Mouse (Mus musculus) heart, adult 9 months (tissue): ENCODE data around the gene Rtel1.

ENCODE experiments used
- DNase-seq, 2 experiments: peaks; one replicate each; pipeline ENCODE4 v3.0.0; 2022; ENCODE audit warnings: low spot score in 2 of 2

The Rtel1 gene

DNA sequence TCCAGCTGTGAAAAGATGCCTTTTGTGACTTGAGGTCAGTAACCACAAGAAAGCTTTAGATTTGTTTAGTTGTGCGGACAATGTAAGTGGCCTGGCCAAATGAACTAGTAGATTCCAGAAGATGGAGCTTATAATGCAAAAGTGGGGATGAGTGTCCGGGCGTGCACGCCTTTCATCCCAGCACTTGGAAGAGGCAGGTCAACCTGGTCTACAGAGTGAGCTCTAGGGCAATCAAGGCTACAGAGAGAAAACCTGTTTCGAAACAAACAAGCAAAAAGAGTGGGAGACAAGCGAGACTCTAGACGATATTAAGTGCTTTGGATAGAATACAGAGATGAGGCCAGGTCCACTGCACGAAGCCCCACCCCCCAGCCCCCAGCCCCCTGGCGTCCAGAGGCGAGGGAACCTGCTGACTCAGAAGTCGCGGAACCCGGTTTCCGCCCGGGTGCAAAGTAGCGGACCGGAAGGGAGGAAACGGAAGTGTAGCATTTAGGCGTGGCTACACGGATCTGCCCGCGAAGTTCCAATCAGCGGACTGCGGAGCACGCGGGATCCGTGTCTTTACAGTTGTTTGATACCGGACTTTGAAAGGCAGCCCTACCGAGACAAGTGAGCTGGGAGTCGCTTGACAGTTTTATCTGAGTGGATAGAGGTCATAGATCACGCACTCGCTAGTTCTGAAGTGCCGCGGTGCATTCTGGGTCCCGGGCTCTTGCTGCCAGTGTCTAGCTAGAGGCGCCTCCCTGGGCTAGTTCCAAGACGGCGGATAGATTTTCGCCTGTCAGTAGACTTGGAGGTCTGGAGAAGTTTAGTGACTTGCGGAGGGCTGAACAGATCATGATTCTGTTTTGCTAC lies at the start of gene Rtel1:
Rtel1 (plus strand) TSS at position 492 of the 855 bp plus-strand sequence.
- peak; percentile 72 to 78 for DNase-seq

- peak; percentile 11 to 33 for DNase-seq
Observed at GRCm38 (mm10) chr2:181272092-181272491, 47.4 kb upstream of the Rtel1 start.

- DNase-seq = no peak
Observed at GRCm38 (mm10) chr2:181273829-181274228, 45.7 kb upstream of the Rtel1 start.

DNA sequence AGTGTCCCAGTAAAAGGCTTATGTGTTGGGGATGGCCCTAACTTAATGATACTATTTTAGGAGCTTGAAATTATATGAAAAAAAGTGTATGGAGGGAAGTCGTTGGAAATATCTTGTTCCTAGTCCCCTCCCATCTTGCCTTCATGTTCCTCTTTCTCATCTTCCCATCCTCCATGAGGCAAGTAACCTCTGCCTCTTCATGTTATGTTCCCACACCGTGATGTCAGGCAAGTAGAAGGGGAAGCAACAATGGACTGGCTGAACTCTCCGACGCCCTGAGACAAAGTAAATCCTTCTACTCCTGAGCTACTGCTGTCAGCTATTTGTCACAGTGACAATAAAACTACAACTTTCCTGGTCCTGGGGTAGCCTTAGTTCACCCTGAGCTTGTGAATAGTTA lies 44.9 kb upstream of the Rtel1 start:
- DNase-seq = no peak

GRCm38 (mm10) chr2:181276766-181277165 lies 42.8 kb upstream of the Rtel1 start:
- peak; percentile 31 to 58 for DNase-seq

- DNase-seq = no peak
Observed at GRCm38 (mm10) chr2:181277866-181278265, 41.7 kb upstream of the Rtel1 start.

GRCm38 (mm10) chr2:181279968-181280367 lies 39.6 kb upstream of the Rtel1 start:
- no peak for DNase-seq

- DNase-seq = no peak
Observed at GRCm38 (mm10) chr2:181286629-181287337, 32.8 kb upstream of the Rtel1 start.

DNA sequence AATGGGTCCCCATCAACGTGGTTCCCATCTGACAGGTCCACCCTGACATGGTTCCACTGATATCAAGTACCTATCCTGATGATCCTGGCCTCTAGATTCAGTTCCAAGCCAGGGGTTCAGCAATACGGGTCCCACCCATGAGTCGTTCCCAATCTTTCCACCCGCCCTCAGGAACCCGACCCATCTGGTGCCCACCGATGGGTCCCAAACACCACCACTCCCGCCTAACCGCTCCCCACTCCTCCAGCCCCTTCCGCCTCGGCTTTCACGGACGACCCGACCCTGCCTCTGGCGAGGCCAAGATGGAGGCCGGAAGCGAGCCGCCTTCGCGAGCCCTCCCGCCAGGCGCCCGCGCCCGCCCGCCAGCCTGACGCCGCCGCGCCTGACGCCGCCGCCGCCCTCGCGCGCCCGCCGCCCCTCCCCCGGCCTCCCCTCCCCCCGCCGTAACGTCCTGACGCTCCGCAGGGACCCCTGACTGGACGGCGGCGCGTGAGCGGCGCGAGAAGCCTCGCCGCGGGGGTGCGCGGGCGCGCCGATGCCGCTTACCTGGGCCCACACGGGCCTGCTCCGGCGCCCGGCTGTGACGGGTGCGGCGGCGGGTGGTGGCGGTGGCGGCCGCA lies 32.1 kb upstream of the Rtel1 start:
- peak in 1 of 2 experiments; percentile 83 for DNase-seq

DNA sequence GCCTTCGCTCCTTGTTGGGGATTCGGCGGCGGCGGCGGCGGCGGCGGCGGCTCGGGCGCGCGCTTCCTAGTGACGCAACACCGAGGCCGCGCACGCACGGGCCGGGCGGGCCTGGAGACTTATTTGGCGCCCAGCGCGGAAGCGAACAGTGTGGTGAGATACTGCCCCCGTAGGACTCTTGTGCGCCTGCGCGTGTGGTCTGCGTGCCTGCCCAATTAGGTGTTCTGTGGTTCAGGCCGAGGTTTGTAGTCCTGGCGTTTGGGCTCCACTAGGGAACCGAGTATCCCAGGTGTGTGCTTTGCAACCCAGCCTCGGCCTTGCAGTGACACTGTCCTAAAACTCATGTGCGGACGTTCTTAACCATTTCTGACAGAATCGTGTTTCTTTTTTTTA lies 31.6 kb upstream of the Rtel1 start, which contains the start of gene Gmeb2:
Gmeb2 (minus strand) TSS at position 78 of the 393 bp plus-strand sequence.
- DNase-seq = peak; percentile 95 to 96

DNA sequence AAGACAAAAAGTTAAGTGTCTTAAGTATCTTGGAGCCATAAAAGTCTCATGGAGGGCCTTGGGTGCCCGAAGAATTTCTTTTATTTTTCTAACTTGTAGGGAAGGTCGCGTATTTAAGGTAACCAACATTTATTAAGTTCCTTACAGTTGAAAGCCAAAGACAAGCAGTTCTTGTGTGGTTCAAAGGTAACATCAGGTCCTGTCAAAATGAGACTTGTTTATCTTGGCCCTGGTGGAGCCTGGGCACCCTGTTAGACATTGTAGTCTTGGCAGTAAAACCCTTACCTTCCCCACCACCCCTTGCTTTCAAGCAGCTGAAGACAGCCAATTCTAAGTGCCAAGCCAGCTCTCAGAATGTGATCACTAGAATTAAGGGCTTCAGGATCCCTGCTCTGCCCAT lies 30.8 kb upstream of the Rtel1 start:
- no peak for DNase-seq

DNA sequence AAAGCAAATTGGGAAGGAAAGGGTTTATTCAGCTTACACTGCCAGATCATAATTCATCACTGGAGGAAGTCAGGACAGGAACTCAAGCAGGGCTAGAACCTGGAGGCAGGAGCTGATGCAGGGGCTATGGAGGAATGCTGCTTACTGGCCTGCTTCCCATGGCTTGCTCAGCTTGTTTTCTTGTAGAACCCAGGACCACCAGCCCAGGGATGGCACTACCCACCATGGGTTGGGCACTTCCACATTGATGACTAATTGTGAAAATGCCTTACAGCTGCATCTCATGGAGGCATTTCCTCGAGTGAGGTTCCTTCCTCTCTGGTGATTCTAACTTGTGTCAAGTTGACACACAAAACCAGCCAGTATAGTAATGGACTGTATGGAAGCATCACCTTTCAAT lies 28.6 kb upstream of the Rtel1 start:
- no peak for DNase-seq

DNA sequence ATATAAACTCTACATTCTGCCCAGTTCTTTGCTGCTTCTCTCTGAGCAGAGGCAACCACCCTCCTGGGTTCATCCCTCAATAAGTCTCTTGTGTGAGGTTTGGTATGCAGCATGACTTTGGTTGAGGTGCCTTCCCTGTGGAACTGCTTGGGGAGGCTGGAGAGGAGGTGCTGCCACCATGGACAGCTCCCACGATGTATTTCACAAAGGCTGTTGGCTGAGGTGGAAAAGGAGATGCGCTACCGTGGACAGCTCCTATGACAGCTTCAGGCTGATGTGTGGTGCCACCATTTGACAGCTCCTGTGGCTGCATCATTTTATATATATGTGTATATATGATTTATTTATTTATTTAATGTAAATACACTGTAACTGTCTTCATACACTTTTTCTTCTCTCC lies 17.5 kb upstream of the Rtel1 start:
- no peak for DNase-seq

- DNase-seq = no peak
Observed at GRCm38 (mm10) chr2:181304944-181305343, 14.6 kb upstream of the Rtel1 start.

DNA sequence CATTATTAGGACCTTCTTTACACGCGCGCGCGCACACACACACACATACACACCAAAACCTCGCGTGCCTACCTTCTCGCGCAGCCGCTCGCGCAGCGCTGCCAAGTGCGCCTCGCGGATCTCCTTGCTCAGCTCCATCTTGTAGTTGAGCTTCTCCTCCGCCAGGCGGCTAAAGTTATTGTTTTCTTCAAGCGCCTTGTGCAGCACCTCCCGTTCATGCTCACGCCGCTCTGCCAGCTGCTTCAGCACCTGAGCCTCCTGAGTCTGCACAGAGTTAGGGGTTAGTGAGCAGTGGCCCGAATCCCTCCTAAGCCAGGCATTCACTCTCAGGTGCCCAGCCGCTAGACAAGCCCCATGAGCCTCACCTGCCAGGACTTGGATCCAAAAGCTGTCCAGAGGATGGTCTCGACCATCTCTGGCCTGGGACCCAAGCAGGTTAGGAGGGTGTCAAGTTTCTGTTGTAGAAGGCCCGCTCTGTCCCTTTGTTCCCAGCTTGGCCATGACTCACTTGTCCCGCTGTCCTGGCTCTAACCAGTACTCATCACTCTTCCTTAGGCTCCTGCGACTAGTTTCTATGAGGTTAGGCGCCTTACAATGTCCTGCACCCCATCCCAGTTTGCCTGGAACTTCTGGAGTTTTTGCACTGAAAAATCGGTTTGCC lies 12.3 kb upstream of the Rtel1 start:
- no peak for DNase-seq

DNA sequence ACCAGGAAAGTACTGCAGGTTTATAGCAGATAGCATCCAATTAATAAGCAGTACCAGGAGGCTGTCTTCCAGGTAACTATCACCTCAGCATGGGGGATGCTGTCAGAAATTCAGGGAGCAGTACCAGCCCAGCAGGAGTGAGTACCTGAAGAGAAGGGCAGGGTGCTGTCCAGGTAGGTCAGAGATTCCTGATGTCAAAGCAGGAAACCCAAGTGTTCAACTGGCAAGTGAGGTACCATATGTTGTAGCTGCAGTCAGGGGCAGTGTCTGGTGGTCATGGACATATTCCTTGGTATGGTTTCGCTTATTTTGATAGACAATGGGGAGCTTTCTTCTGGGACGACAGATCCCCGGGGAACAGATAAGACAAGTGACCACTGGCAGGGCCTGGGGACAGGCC lies 7.1 kb upstream of the Rtel1 start:
- DNase-seq = no peak

- DNase-seq = no peak
Observed at GRCm38 (mm10) chr2:181313006-181313343, 6.6 kb upstream of the Rtel1 start.

DNA sequence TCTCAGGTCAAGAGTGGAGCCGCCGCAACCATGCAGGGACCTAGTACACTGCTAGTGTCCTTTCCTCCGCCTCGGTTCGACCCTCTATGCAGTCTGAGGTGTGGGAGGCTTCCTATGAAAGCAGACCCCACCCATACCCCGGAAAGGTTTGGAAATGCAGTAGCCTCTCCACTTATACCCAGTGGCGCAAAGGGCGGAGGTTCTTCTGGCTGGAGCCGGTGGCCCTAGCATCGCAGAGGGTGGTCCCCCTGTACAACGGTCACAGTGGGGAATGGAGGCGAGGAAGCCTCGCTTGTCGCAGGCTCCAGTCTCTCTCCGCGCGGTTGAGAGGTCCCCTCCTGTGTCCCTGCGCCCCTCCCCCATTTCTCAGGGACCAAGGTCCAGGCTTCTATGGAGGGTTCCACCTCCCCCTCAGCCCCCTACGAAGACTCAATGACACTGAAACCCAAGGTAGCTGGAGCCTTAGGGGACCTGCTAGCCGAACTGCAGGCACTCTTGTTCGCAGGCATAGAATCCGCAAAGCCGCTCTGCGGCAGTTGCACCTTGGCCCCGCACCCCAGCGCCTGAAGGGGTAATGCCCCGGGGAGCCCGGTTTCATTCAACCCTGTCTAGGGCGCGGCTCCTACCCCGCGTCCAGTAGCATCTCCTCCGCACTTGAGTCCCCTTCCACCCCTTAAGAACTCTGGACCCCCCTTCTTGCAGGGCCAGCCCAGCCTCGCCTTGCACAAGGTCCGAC lies 6.0 kb upstream of the Rtel1 start:
- DNase-seq = no peak

GRCm38 (mm10) chr2:181314080-181314810 lies 5.3 kb upstream of the Rtel1 start, which contains the start of gene Stmn3:
TSS of gene Stmn3 (minus strand) at chr2:181314500.
- no peak for DNase-seq

DNA sequence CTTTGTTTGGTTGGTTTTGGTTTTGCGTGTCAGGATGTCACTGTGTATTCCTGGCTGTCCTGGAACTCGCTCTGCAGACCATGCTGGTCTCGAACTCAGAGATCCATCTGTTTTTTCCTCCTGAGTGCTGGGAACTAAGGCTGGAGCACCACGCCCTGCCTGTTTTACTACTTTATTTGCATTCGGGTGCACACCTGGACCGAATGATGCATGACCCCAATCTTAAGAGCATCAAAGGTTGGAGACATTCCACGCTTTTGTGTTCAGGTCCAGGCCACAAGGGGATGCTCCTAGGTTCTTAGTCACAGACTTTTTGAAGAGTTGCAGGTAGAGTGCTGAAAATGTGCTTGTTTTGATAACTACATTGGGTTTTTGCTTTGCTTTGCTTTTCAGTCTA lies 562 bp downstream of the Rtel1 start:
- DNase-seq = no peak

GRCm38 (mm10) chr2:181322136-181322535 lies 2.6 kb downstream of the Rtel1 start:
- no peak for DNase-seq
